Comparison of ENCODE assay signal across 8 mouse cellular contexts in the genomic region with DNA sequence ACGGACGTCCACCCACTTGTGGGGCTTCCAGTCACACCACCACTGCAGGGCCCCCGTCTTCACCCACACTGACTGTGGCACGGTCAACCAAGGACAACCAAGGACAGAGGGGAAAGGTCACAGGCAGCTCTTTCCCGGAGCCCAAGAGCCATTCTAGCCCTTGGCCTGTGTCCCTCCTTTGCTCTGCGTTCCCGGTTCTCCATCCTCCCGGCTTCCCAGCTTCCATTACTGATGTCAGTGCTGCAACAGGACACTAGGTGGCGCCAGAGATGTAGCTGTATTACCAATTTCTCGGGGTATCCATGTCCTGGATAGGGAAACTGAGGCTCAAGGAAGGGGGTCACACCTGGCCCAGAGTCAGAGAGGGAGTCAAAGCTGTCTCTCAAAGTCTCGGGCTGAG. TPM values are rescaled to one million over a fixed set of nuclear protein-coding genes. Genes with fewer than 3 reads are reported as not detected.
DNase-seq lines count a peak whose midpoint lies in the region; ATAC-seq and TF ChIP-seq lines count a peak whose summit lies in the region.
"Had no signal": no experiment of that assay in that cellular context is flagged by ENCODE, and none has a peak within 500 bp of the region (broad histone marks: within the 10 kb centered on the region; RNA-seq: fewer than 3 reads in every experiment).

No protein-coding gene starts in this region.

- ATAC-seq in forebrain, embryonic 15.5 days (replicated peaks) = peak; percentile 43
- ATAC-seq in midbrain, embryonic 14.5 days (ENCODE audit: low FRiP score, low TSS enrichment) = no peak

- TF ChIP-seq CTCF in ES-Bruce4 (IDR thresholded peaks at IDR 0.05; ENCODE audit: low read depth, low read length) = peak; percentile 87

- no peak for TF ChIP-seq EP300 in ES-Bruce4 (IDR thresholded peaks at IDR 0.05; ENCODE audit: insufficient read depth, low read depth, low read length)

- H3K9ac ChIP-seq in ES-Bruce4 (ENCODE audit: low read depth, poor library complexity, severe bottlenecking) = no peak overlapping the region
- H3K9ac ChIP-seq in forebrain, embryonic 15.5 days (replicated peaks) = no peak overlapping the region
- no peak overlapping the region for H3K9ac ChIP-seq in midbrain, embryonic 14.5 days (replicated peaks; ENCODE audit: low read length)
- H3K9ac ChIP-seq: limb, embryonic 15.5 days had no signal

- H3K4me1 ChIP-seq in ES-Bruce4 (ENCODE audit: control insufficient read depth, insufficient read depth, low read length) = no peaks in the 10 kb centered on the region
- no peaks in the 10 kb centered on the region for H3K4me1 ChIP-seq in forebrain, embryonic 15.5 days
- no peaks in the 10 kb centered on the region for H3K4me1 ChIP-seq in midbrain, embryonic 14.5 days (ENCODE audit: control insufficient read depth, insufficient read depth, low read length)
- H3K4me1 ChIP-seq: limb, embryonic 15.5 days had no signal

- H3K4me3 ChIP-seq in ES-Bruce4 (ENCODE audit: low read depth, low read length) = no peak overlapping the region
- no peak overlapping the region for H3K4me3 ChIP-seq in forebrain, embryonic 15.5 days
- H3K4me3 ChIP-seq in midbrain, embryonic 14.5 days (replicated peaks; ENCODE audit: low read depth, low read length) = no peak overlapping the region
- H3K4me3 ChIP-seq: limb, embryonic 15.5 days had no signal

- WGBS in forebrain, embryonic 15.5 days = 48% methylated on average over 11 of the region's 11 CpGs
- WGBS in midbrain, embryonic 14.5 days = 45% methylated on average over 11 of the region's 11 CpGs

- no peaks in the 10 kb centered on the region for H3K36me3 ChIP-seq in ES-Bruce4 (ENCODE audit: control insufficient read depth, insufficient read depth, low read length, poor library complexity, severe bottlenecking)
- H3K36me3 ChIP-seq in forebrain, embryonic 15.5 days = peaks cover 74% of the 10 kb centered on the region
- H3K36me3 ChIP-seq in midbrain, embryonic 14.5 days (ENCODE audit: control insufficient read depth, insufficient read depth, low read length) = peaks cover 91% of the 10 kb centered on the region

- DNase-seq in layer of hippocampus, adult 11-12 months (ENCODE audit: low spot score) = peak; percentile 59
- no peak for DNase-seq in layer of hippocampus, adult 9-10 months (ENCODE audit: low spot score)
- DNase-seq in adrenal gland, postnatal 25 days = peak; percentile 43
- DNase-seq in layer of hippocampus, postnatal 10 days (ENCODE audit: low spot score in 2 of 2) = peak; percentile 70 to 72
- peak; percentile 78 for DNase-seq in midbrain, embryonic 14.5 days

- no peak overlapping the region for H3K27ac ChIP-seq in ES-Bruce4 (ENCODE audit: insufficient read depth, low read length)
- no peak overlapping the region for H3K27ac ChIP-seq in forebrain, embryonic 15.5 days (replicated peaks)
- no peak overlapping the region for H3K27ac ChIP-seq in midbrain, embryonic 14.5 days (replicated peaks; ENCODE audit: low read depth, low read length)
- H3K27ac ChIP-seq: limb, embryonic 15.5 days had no signal

- no peaks in the 10 kb centered on the region for H3K27me3 ChIP-seq in ES-Bruce4 (ENCODE audit: control insufficient read depth, insufficient read depth, low read length, poor library complexity, severe bottlenecking)
- H3K27me3 ChIP-seq in forebrain, embryonic 15.5 days = no peaks in the 10 kb centered on the region
- H3K27me3 ChIP-seq in midbrain, embryonic 14.5 days (ENCODE audit: control insufficient read depth, insufficient read depth, low read length) = no peaks in the 10 kb centered on the region
- H3K27me3 ChIP-seq: limb, embryonic 15.5 days had no signal

- no peaks in the 10 kb centered on the region for H3K9me3 ChIP-seq in ES-Bruce4 (replicated peaks; ENCODE audit: control insufficient read depth, insufficient read depth, low read length, poor library complexity, severe bottlenecking)
- no peaks in the 10 kb centered on the region for H3K9me3 ChIP-seq in forebrain, embryonic 15.5 days
- 0 out of 2 replicates have a peak, but pooled peaks cover 2% of the 10 kb centered on the region for H3K9me3 ChIP-seq in midbrain, embryonic 14.5 days (ENCODE audit: control insufficient read depth, low read length)
- H3K9me3 ChIP-seq: limb, embryonic 15.5 days had no signal

- H3K4me2 ChIP-seq in forebrain, embryonic 15.5 days (replicated peaks) = no peak overlapping the region
- H3K4me2 ChIP-seq in midbrain, embryonic 14.5 days (ENCODE audit: low read length) = no peak overlapping the region
- H3K4me2 ChIP-seq: limb, embryonic 15.5 days had no signal

- no peak for TF ChIP-seq POLR2A in ES-Bruce4 (IDR thresholded peaks at IDR 0.05; ENCODE audit: insufficient read depth, low read length)

RNA-seq across cellular contexts. Expression of gene Tecpr1, which starts 15.9 kb away (rescaled TPM):
- 10.7 and 11.6 TPM in 2 replicates for polyA plus RNA-seq in ES-Bruce4 (2011; ENCODE audit: insufficient read depth, insufficient read length, low read depth, missing spikeins)
- total RNA-seq in adrenal gland, postnatal 25 days (2021) = 101 and 107 TPM in 2 replicates
- 46.3 and 50.8 TPM in 2 replicates for polyA plus RNA-seq in forebrain, embryonic 15.5 days (2015; fragmentation: Nextera tagmentation; extraction: Ambion mirVana)
- 10 to 100 TPM; 85.3 to 99.4 TPM for total RNA-seq in layer of hippocampus, postnatal 10 days (2021)
- polyA plus RNA-seq in midbrain, embryonic 14.5 days (2014; fragmentation: Nextera tagmentation; extraction: Ambion mirVana) = 35.3 and 36.8 TPM in 2 replicates

RNA-seq across cellular contexts. Expression of gene Bhlha15, which starts 17.4 kb away (rescaled TPM):
- 3.0 and 3.1 TPM in 2 replicates for polyA plus RNA-seq in ES-Bruce4 (2011; ENCODE audit: insufficient read depth, insufficient read length, low read depth, missing spikeins)
- 0.61 and 0.62 TPM in 2 replicates for total RNA-seq in adrenal gland, postnatal 25 days (2021)
- polyA plus RNA-seq in forebrain, embryonic 15.5 days (2015; fragmentation: Nextera tagmentation; extraction: Ambion mirVana) = 0.05 and 0.14 TPM in 2 replicates
- total RNA-seq in layer of hippocampus, postnatal 10 days (2021) = under 1 TPM; 0.27 to 0.43 TPM
- 0.08 TPM in 1 of 2 replicates, not detected in the other for polyA plus RNA-seq in midbrain, embryonic 14.5 days (2014; fragmentation: Nextera tagmentation; extraction: Ambion mirVana)

RNA-seq across cellular contexts. Expression of gene Bri3, which starts 36.8 kb away (rescaled TPM):
- polyA plus RNA-seq in ES-Bruce4 (2011; ENCODE audit: insufficient read depth, insufficient read length, low read depth, missing spikeins) = 77.9 and 82.6 TPM in 2 replicates
- total RNA-seq in adrenal gland, postnatal 25 days (2021) = 110 and 114 TPM in 2 replicates
- polyA plus RNA-seq in forebrain, embryonic 15.5 days (2015; fragmentation: Nextera tagmentation; extraction: Ambion mirVana) = 111 and 115 TPM in 2 replicates
- 10 to 100 TPM; 64.3 to 69.4 TPM for total RNA-seq in layer of hippocampus, postnatal 10 days (2021)
- polyA plus RNA-seq in midbrain, embryonic 14.5 days (2014; fragmentation: Nextera tagmentation; extraction: Ambion mirVana) = 125 and 144 TPM in 2 replicates
